Mouse (Mus musculus) granulocyte monocyte progenitor cell, adult 5-6 weeks (primary cell): ENCODE results near the gene Dpep3. TPM values are rescaled to one million over a fixed set of nuclear protein-coding genes. Genes with fewer than 3 reads are reported as not detected.

ENCODE experiments used
- ATAC-seq: replicated peaks from 2 replicates; pipeline ENCODE4 v1.8.0; 2016; ENCODE audit warnings: mild to moderate bottlenecking, moderate TSS enrichment, inconsistent platforms; ENCODE audit not compliant: poor library complexity, severe bottlenecking
- total RNA-seq, 2 experiments: library from RNA; stranded (forward) in 1 of 2; stranded (reverse) in 1 of 2; fragments of 200-712, 200-1000 nt in 1 of 2; fragments of >200 nt in 1 of 2; fragmentation: Nextera tagmentation in 1 of 2; gene quantifications; 2 replicates each; pipeline ENCODE4 v1.2.3; 2014 to 2017

Dpep3 gene
- total RNA-seq, 2 experiments from 2014 or later = not detected

DNA sequence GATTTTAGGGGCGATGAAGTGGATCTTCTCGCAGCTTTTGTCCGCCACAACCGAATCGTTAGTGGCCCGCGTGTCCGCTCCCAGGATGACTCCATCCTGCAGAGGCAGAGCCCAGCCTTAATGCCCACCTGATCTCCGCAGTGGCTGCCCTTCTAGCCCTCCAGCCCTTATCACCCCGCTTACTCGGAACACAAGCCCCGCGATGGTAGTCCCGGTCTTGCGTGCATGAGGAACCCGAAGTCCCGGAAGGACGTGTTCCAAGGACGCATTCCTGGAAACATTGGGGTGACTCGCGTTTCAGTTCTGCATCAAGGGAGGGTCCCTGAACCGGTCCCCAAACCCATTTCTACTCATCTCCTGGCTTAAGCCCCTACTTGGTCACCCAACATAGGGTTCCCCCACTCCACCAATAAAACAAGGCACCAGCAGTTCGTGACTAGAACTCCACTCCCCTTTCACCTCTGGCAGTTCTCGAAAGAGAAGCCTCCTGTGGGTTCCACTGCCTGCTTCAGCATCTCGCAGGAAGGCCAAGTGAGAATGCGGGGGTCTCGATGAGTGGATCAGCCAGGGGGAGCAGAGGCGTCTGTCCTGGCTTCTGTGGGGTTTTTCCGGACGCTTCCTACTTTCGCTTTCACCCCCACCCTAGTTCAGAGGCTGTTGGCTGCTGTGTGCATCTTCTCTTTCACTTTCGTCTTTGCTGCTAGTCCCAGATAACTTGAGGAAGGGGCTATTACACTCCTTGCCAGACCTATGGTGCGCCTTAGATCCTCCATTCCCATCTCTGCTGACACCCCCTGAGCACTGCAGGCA is 41.5 kb downstream of the Dpep3 start:
- peak; percentile 52 for ATAC-seq

- peak; percentile 86 for ATAC-seq
These were observed 42.3 kb downstream of the Dpep3 start for GRCm38 (mm10) chr8:105936866-105937475.

- no peak for ATAC-seq
These were observed 43.2 kb downstream of the Dpep3 start for GRCm38 (mm10) chr8:105935863-105936603.

DNA sequence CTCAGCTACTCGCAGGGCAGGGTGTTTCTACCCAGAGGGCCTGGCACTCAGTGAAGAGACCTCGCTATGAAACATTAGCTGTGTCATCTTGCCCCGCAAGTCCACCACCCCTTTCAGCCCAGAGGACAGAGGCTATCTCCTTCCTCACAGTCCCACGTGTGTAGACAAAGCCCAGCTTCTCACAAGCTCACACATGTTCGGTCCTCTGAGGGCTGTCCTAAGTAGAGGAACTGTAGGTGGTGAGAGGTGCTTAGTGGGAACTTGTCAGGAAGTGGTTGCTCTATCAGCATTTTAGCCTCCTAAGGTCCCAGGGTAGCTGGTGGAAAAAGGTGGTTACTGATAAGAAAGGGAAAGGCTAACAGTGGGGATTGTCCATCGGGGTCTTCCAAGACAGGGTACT is 44.1 kb downstream of the Dpep3 start:
- no peak for ATAC-seq

GRCm38 (mm10) chr8:105933762-105934161 is 45.5 kb downstream of the Dpep3 start, which contains the start of gene Ctrl:
Gene Ctrl, minus strand, starts transcription at chr8:105933862.
- ATAC-seq = no peak

DNA sequence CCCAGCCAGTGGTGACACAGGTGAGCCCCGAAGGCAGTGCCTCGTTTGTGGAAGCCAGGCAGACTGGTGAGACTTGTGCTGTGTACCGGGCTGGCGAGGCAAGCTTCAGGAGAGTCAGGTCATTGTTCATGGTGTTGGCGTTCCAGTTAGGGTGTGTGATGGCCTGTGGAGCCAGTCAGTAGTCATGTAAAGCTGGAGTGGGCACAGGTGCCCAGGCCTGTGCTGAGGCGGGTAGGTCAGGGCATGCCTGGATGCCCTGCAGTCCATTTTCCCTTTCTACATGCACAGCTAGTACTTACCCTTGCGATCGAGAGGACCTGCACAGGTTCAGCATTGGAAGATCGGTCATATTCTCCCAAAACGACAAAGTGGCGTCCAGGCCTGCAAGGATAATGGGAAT is 46.7 kb downstream of the Dpep3 start:
- no peak for ATAC-seq

DNA sequence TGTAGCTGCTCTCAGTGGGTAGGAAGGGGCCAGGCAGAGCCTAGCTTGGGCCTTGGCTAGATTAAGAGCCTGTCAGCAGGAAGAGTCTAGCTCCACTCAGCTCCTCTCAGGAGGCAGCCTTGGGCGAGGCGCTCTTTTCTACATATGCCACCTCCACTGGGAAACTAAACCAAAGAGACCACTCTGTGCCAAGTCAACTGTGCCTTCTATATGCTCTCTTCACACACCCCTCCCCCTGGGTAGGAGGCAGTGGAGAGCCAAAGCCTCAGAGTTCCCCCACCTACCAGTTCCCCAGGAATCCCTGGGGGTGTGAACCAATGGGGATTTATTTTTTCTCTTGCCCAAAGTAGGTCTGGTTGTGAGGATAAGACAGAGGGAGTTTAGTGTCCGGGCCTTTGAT is 48.0 kb downstream of the Dpep3 start:
- ATAC-seq = no peak

DNA sequence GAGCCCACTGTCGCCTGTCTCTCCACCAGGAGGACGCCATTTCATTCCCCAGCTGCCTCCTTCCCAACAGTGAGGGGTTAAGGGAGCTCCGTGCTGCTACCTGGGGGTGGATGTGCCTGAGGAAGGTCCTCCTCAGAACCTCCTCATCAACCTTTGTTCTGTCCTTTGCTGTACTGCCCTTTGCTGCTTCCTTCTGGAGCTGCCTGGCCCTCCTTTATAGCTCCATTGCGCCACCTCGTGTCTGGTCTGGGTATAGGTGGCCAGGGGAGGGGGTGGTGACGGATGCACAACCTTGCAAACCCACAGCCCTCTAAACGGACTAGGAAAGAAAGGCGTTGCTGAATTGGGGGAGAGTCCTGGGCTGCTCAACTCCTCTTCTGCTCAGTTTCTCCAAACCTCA is 48.6 kb downstream of the Dpep3 start:
- ATAC-seq = peak; percentile 91

GRCm38 (mm10) chr8:105925123-105925522 is 54.1 kb downstream of the Dpep3 start:
- no peak for ATAC-seq

Other genes starting within 250 kb of the Dpep3 start
- gene Gfod2, start 220.8 kb downstream of the Dpep3 start, total RNA-seq (2014; fragmentation: Nextera tagmentation) = 1.7 TPM in 1 of 2 replicates, not detected in the other
- gene Gfod2, start 220.8 kb downstream of the Dpep3 start, total RNA-seq (2017) = 3.4 and 4.6 TPM in 2 replicates
- gene Ranbp10, start 152.1 kb downstream of the Dpep3 start, total RNA-seq (2014; fragmentation: Nextera tagmentation) = 12.9 and 16.7 TPM in 2 replicates
- gene Ranbp10, start 152.1 kb downstream of the Dpep3 start, total RNA-seq (2017) = 7.2 and 8.3 TPM in 2 replicates
- gene Tsnaxip1, start 151.7 kb downstream of the Dpep3 start, total RNA-seq (2014; fragmentation: Nextera tagmentation) = not detected in 2 replicates
- gene Tsnaxip1, start 151.7 kb downstream of the Dpep3 start, total RNA-seq (2017) = not detected in 2 replicates
- 21.4 and 22.0 TPM in 2 replicates for gene Cenpt, start 126.2 kb downstream of the Dpep3 start, total RNA-seq (2014; fragmentation: Nextera tagmentation)
- 9.9 and 10.0 TPM in 2 replicates for gene Cenpt, start 126.2 kb downstream of the Dpep3 start, total RNA-seq (2017)
- gene Thap11, start 124.3 kb downstream of the Dpep3 start, total RNA-seq (2014; fragmentation: Nextera tagmentation) = 20.4 and 30.1 TPM in 2 replicates
- gene Thap11, start 124.3 kb downstream of the Dpep3 start, total RNA-seq (2017) = 29.9 and 36.8 TPM in 2 replicates
- 158 and 185 TPM in 2 replicates for gene Nutf2, start 118.8 kb downstream of the Dpep3 start, total RNA-seq (2014; fragmentation: Nextera tagmentation)
- gene Nutf2, start 118.8 kb downstream of the Dpep3 start, total RNA-seq (2017) = 59.3 and 120 TPM in 2 replicates
- gene Edc4, start 98.5 kb downstream of the Dpep3 start, total RNA-seq (2014; fragmentation: Nextera tagmentation) = 26.7 and 29.3 TPM in 2 replicates
- 26.4 and 42.3 TPM in 2 replicates for gene Edc4, start 98.5 kb downstream of the Dpep3 start, total RNA-seq (2017)
- 0.90 TPM in 1 of 2 replicates, not detected in the other for gene Nrn1l, start 85.9 kb downstream of the Dpep3 start, total RNA-seq (2014; fragmentation: Nextera tagmentation)
- not detected in 2 replicates for gene Nrn1l, start 85.9 kb downstream of the Dpep3 start, total RNA-seq (2017)
- gene Pskh1, start 79.0 kb downstream of the Dpep3 start, total RNA-seq (2014; fragmentation: Nextera tagmentation) = 18.0 and 28.1 TPM in 2 replicates
- 19.7 and 20.6 TPM in 2 replicates for gene Pskh1, start 79.0 kb downstream of the Dpep3 start, total RNA-seq (2017)
- 2.9 and 5.5 TPM in 2 replicates for gene Ctrl, start 45.6 kb downstream of the Dpep3 start, total RNA-seq (2014; fragmentation: Nextera tagmentation)
- gene Ctrl, start 45.6 kb downstream of the Dpep3 start, total RNA-seq (2017) = 2.7 TPM in 1 of 2 replicates, not detected in the other
- 176 and 220 TPM in 2 replicates for gene Psmb10, start 41.0 kb downstream of the Dpep3 start, total RNA-seq (2014; fragmentation: Nextera tagmentation)
- 71.7 and 92.7 TPM in 2 replicates for gene Psmb10, start 41.0 kb downstream of the Dpep3 start, total RNA-seq (2017)
- not detected in 2 replicates for gene Lcat, start 36.0 kb downstream of the Dpep3 start, total RNA-seq (2014; fragmentation: Nextera tagmentation)
- not detected in 2 replicates for gene Lcat, start 36.0 kb downstream of the Dpep3 start, total RNA-seq (2017)
- 4.7 and 7.8 TPM in 2 replicates for gene Slc12a4, start 13.3 kb downstream of the Dpep3 start, total RNA-seq (2014; fragmentation: Nextera tagmentation)
- 1.6 and 6.8 TPM in 2 replicates for gene Slc12a4, start 13.3 kb downstream of the Dpep3 start, total RNA-seq (2017)
- 8.3 and 9.6 TPM in 2 replicates for gene Dus2, start 11.9 kb upstream of the Dpep3 start, total RNA-seq (2014; fragmentation: Nextera tagmentation)
- gene Dus2, start 11.9 kb upstream of the Dpep3 start, total RNA-seq (2017) = 10.8 and 20.1 TPM in 2 replicates
- gene Dpep2nb, start 26.5 kb upstream of the Dpep3 start, total RNA-seq (2014; fragmentation: Nextera tagmentation) = not detected in 2 replicates
- 0.39 TPM in 1 of 2 replicates, not detected in the other for gene Dpep2nb, start 26.5 kb upstream of the Dpep3 start, total RNA-seq (2017)
- gene Ddx28, start 32.5 kb upstream of the Dpep3 start, total RNA-seq (2014; fragmentation: Nextera tagmentation) = 5.6 and 11.6 TPM in 2 replicates
- 15.1 and 20.2 TPM in 2 replicates for gene Ddx28, start 32.5 kb upstream of the Dpep3 start, total RNA-seq (2017)
- gene Nfatc3, start 79.4 kb upstream of the Dpep3 start, total RNA-seq (2014; fragmentation: Nextera tagmentation) = 74.1 and 86.3 TPM in 2 replicates
- 31.7 and 32.7 TPM in 2 replicates for gene Nfatc3, start 79.4 kb upstream of the Dpep3 start, total RNA-seq (2017)
- not detected in 2 replicates for gene Esrp2, start 157.5 kb upstream of the Dpep3 start, total RNA-seq (2014; fragmentation: Nextera tagmentation)
- not detected in 2 replicates for gene Esrp2, start 157.5 kb upstream of the Dpep3 start, total RNA-seq (2017)
- gene Pla2g15, start 171.0 kb upstream of the Dpep3 start, total RNA-seq (2014; fragmentation: Nextera tagmentation) = 22.9 and 35.4 TPM in 2 replicates
- gene Pla2g15, start 171.0 kb upstream of the Dpep3 start, total RNA-seq (2017) = 12.9 and 17.9 TPM in 2 replicates
- gene Slc7a6, start 189.4 kb upstream of the Dpep3 start, total RNA-seq (2014; fragmentation: Nextera tagmentation) = 29.6 and 30.3 TPM in 2 replicates
- 21.9 and 31.5 TPM in 2 replicates for gene Slc7a6, start 189.4 kb upstream of the Dpep3 start, total RNA-seq (2017)
- gene Slc7a6os, start 231.5 kb upstream of the Dpep3 start, total RNA-seq (2014; fragmentation: Nextera tagmentation) = 35.9 and 45.8 TPM in 2 replicates
- 36.2 and 37.2 TPM in 2 replicates for gene Slc7a6os, start 231.5 kb upstream of the Dpep3 start, total RNA-seq (2017)
- 22.9 and 31.2 TPM in 2 replicates for gene Prmt7, start 231.5 kb upstream of the Dpep3 start, total RNA-seq (2014; fragmentation: Nextera tagmentation)
- 46.4 and 66.3 TPM in 2 replicates for gene Prmt7, start 231.5 kb upstream of the Dpep3 start, total RNA-seq (2017)